Mouse (Mus musculus): ENCODE results near the gene Shroom2. TPM values are rescaled to one million over a fixed set of nuclear protein-coding genes. Genes with fewer than 3 reads are reported as not detected.
A peak's percentile ranks its signal among the peaks of the same experiment; 100 is the strongest.

Gene Shroom2
- 0.89 and 0.96 TPM in 2 replicates for polyA plus RNA-seq (2015; fragmentation: Nextera tagmentation; extraction: Ambion mirVana)

- peak within 1 kb of the TSS; percentile 48 for H3K4me2 ChIP-seq
- peak within 1 kb of the TSS; percentile 50 for H3K9ac ChIP-seq
- 12% methylated on average over 55 of the region's 55 CpGs for WGBS (ENCODE audit: insufficient replicate concordance)
- peak; percentile 42 for ATAC-seq (ENCODE audit: low read depth)
- H3K4me1 ChIP-seq (replicated peaks) = no peaks in the 10 kb centered on the region; the same call in 1 of the 2 replicates
- H3K4me3 ChIP-seq (replicated peaks) = peak within 1 kb of the TSS; percentile 53
- DNase-seq = no peak
- no peaks in the 10 kb centered on the region for H3K36me3 ChIP-seq
- H3K9me3 ChIP-seq (replicated peaks) = no peaks in the 10 kb centered on the region
- H3K27me3 ChIP-seq = peaks cover 37% of the 10 kb centered on the region
- H3K27ac ChIP-seq = 0 out of 2 replicates have a peak within 1 kb of the TSS, but pooled peaks have one; percentile 5
These were observed at the start of gene Shroom2 for GRCm38 (mm10) chrX:152768891-152769599. Gene Shroom2, minus strand, starts transcription at chrX:152769465.

GRCm38 (mm10) chrX:152818996-152819395 is 49.7 kb upstream of the Shroom2 start:
- Histone ChIP-seq H3K4me3 (replicated peaks) (no peak overlapping the region), H3K36me3 (no peaks in the 10 kb centered on the region), H3K27me3 (0 out of 2 replicates have a peak, but pooled peaks cover 3% of the 10 kb centered on the region), H3K4me1 (replicated peaks) (no peaks in the 10 kb centered on the region), H3K4me2 (no peak overlapping the region), H3K27ac (no peak overlapping the region), H3K9me3 (replicated peaks) (no peaks in the 10 kb centered on the region), H3K9ac (no peak overlapping the region)
- DNase-seq = no peak
- ATAC-seq (ENCODE audit: low read depth) = no peak

- 34% methylated on average over 3 of the region's 3 CpGs for WGBS (ENCODE audit: insufficient replicate concordance)
- H3K4me1 ChIP-seq (replicated peaks) = no peaks in the 10 kb centered on the region
- no peak overlapping the region for H3K4me3 ChIP-seq (replicated peaks)
- ATAC-seq (ENCODE audit: low read depth) = no peak
- no peak overlapping the region for H3K9ac ChIP-seq
- DNase-seq = no peak
- H3K9me3 ChIP-seq (replicated peaks) = no peaks in the 10 kb centered on the region
- no peak overlapping the region for H3K27ac ChIP-seq
- H3K4me2 ChIP-seq = no peak overlapping the region
- H3K27me3 ChIP-seq = no peaks in the 10 kb centered on the region
- no peaks in the 10 kb centered on the region for H3K36me3 ChIP-seq
These were observed 44.1 kb upstream of the Shroom2 start for GRCm38 (mm10) chrX:152813339-152813738.

- ATAC-seq (ENCODE audit: low read depth) = no peak
- H3K27ac ChIP-seq = no peak overlapping the region
- DNase-seq = no peak
- no peaks in the 10 kb centered on the region for H3K36me3 ChIP-seq
- H3K9me3 ChIP-seq (replicated peaks) = no peaks in the 10 kb centered on the region
- no peak overlapping the region for H3K4me3 ChIP-seq (replicated peaks)
- H3K9ac ChIP-seq = no peak overlapping the region
- H3K4me2 ChIP-seq = no peak overlapping the region
- H3K27me3 ChIP-seq = no peaks in the 10 kb centered on the region
- H3K4me1 ChIP-seq (replicated peaks) = no peaks in the 10 kb centered on the region
These were observed 36.1 kb upstream of the Shroom2 start for GRCm38 (mm10) chrX:152805317-152805716.

- Histone ChIP-seq H3K4me2 (no peak overlapping the region), H3K27me3 (peaks cover 2% of the 10 kb centered on the region; the same call in 1 of the 2 replicates), H3K9me3 (replicated peaks) (no peaks in the 10 kb centered on the region), H3K27ac (no peak overlapping the region), H3K9ac (no peak overlapping the region), H3K4me1 (replicated peaks) (no peaks in the 10 kb centered on the region), H3K36me3 (no peaks in the 10 kb centered on the region), H3K4me3 (replicated peaks) (no peak overlapping the region)
- DNase-seq (no peak), ATAC-seq (ENCODE audit: low read depth) (no peak)
- WGBS (ENCODE audit: insufficient replicate concordance) = 41% methylated on average over 2 of the region's 2 CpGs
These were observed 19.3 kb upstream of the Shroom2 start for GRCm38 (mm10) chrX:152788611-152789010.

GRCm38 (mm10) chrX:152788129-152788528 is 18.9 kb upstream of the Shroom2 start:
- Histone ChIP-seq H3K27ac (no peak overlapping the region), H3K4me2 (no peak overlapping the region), H3K9ac (no peak overlapping the region), H3K4me3 (replicated peaks) (no peak overlapping the region), H3K9me3 (replicated peaks) (no peaks in the 10 kb centered on the region), H3K4me1 (replicated peaks) (no peaks in the 10 kb centered on the region), H3K27me3 (peaks cover 2% of the 10 kb centered on the region; the same call in 1 of the 2 replicates), H3K36me3 (no peaks in the 10 kb centered on the region)
- ATAC-seq (ENCODE audit: low read depth) = no peak
- WGBS (ENCODE audit: insufficient replicate concordance) = 45% methylated on average over 1 of the region's 1 CpGs
- no peak for DNase-seq

- no peaks in the 10 kb centered on the region for H3K4me1 ChIP-seq (replicated peaks)
- H3K9me3 ChIP-seq (replicated peaks) = no peaks in the 10 kb centered on the region
- no peak within 1 kb of the TSS for H3K4me3 ChIP-seq (replicated peaks)
- H3K4me2 ChIP-seq = 0 out of 2 replicates have a peak within 1 kb of the TSS, but pooled peaks have one; percentile 17
- H3K36me3 ChIP-seq = no peaks in the 10 kb centered on the region
- no peak within 1 kb of the TSS for H3K27ac ChIP-seq
- ATAC-seq (ENCODE audit: low read depth) (no peak), DNase-seq (no peak)
- peaks cover 13% of the 10 kb centered on the region; the same call in 1 of the 2 replicates for H3K27me3 ChIP-seq
- WGBS (ENCODE audit: insufficient replicate concordance) = 16% methylated on average over 26 of the region's 26 CpGs
- H3K9ac ChIP-seq = no peak within 1 kb of the TSS
These were observed 12.6 kb upstream of the Shroom2 start, which contains the start of gene Gpr143 for GRCm38 (mm10) chrX:152781720-152782403. Gene Gpr143, plus strand, starts transcription at chrX:152781921.

- H3K9me3 ChIP-seq (replicated peaks) = no peaks in the 10 kb centered on the region
- DNase-seq = no peak
- peak overlapping the region; percentile 50 for H3K9ac ChIP-seq
- H3K4me1 ChIP-seq (replicated peaks) = no peaks in the 10 kb centered on the region; the same call in 1 of the 2 replicates
- peak overlapping the region; percentile 48 for H3K4me2 ChIP-seq
- 9% methylated on average over 46 of the region's 48 CpGs for WGBS (ENCODE audit: insufficient replicate concordance)
- H3K27ac ChIP-seq = no peak overlapping the region
- H3K4me3 ChIP-seq (replicated peaks) = peak overlapping the region; percentile 53
- H3K36me3 ChIP-seq = no peaks in the 10 kb centered on the region
- peaks cover 37% of the 10 kb centered on the region for H3K27me3 ChIP-seq
- ATAC-seq (ENCODE audit: low read depth) = peak; percentile 77
These were observed 414 bp upstream of the Shroom2 start for GRCm38 (mm10) chrX:152769600-152770157.

- no peak overlapping the region for H3K9ac ChIP-seq
- H3K4me1 ChIP-seq (replicated peaks) = no peaks in the 10 kb centered on the region; the same call in 1 of the 2 replicates
- ATAC-seq (ENCODE audit: low read depth) (no peak), DNase-seq (no peak)
- H3K27me3 ChIP-seq = peaks cover 12% of the 10 kb centered on the region
- H3K9me3 ChIP-seq (replicated peaks) = no peaks in the 10 kb centered on the region
- 45% methylated on average over 2 of the region's 2 CpGs for WGBS (ENCODE audit: insufficient replicate concordance)
- no peaks in the 10 kb centered on the region for H3K36me3 ChIP-seq
- H3K4me3 ChIP-seq (replicated peaks) = no peak overlapping the region
- H3K4me2 ChIP-seq = no peak overlapping the region
- H3K27ac ChIP-seq = no peak overlapping the region
These were observed 5.1 kb downstream of the Shroom2 start for GRCm38 (mm10) chrX:152764171-152764570.

GRCm38 (mm10) chrX:152762855-152763254 is 6.4 kb downstream of the Shroom2 start:
- Histone ChIP-seq H3K9ac (no peak overlapping the region), H3K4me2 (no peak overlapping the region), H3K27me3 (no peaks in the 10 kb centered on the region), H3K4me1 (replicated peaks) (no peaks in the 10 kb centered on the region; the same call in 1 of the 2 replicates), H3K36me3 (no peaks in the 10 kb centered on the region), H3K27ac (no peak overlapping the region), H3K9me3 (replicated peaks) (no peaks in the 10 kb centered on the region), H3K4me3 (replicated peaks) (no peak overlapping the region)
- DNase-seq = no peak
- no peak for ATAC-seq (ENCODE audit: low read depth)
- 59% methylated on average over 2 of the region's 2 CpGs for WGBS (ENCODE audit: insufficient replicate concordance)

GRCm38 (mm10) chrX:152762437-152762836 is 6.8 kb downstream of the Shroom2 start:
- H3K4me2 ChIP-seq = no peak overlapping the region
- H3K36me3 ChIP-seq = no peaks in the 10 kb centered on the region
- ATAC-seq (ENCODE audit: low read depth) (no peak), DNase-seq (no peak)
- no peaks in the 10 kb centered on the region for H3K9me3 ChIP-seq (replicated peaks)
- no peak overlapping the region for H3K4me3 ChIP-seq (replicated peaks)
- no peak overlapping the region for H3K27ac ChIP-seq
- no peaks in the 10 kb centered on the region; the same call in 1 of the 2 replicates for H3K4me1 ChIP-seq (replicated peaks)
- H3K27me3 ChIP-seq = no peaks in the 10 kb centered on the region
- no peak overlapping the region for H3K9ac ChIP-seq
- WGBS (ENCODE audit: insufficient replicate concordance) = 45% methylated on average over 2 of the region's 2 CpGs

All from liver, embryonic 13.5 days (tissue).